16 mouse cellular contexts compared by ENCODE assay signal in genomic region chr17:5660317-5661080, GRCm38 (mm10).
DNase-seq lines count a peak whose midpoint lies in the region; ATAC-seq and TF ChIP-seq lines count a peak whose summit lies in the region.
"Had no signal": no experiment of that assay in that cellular context is flagged by ENCODE, and none has a peak within 500 bp of the region (broad histone marks: within the 10 kb centered on the region; RNA-seq: fewer than 3 reads in every experiment).

No protein-coding gene starts in this region.

- no peak overlapping the region for H3K4me3 ChIP-seq in midbrain, embryonic 10.5 days
- H3K4me3 ChIP-seq in midbrain, embryonic 16.5 days (ENCODE audit: low read depth, low read length) = no peak overlapping the region
- H3K4me3 ChIP-seq in cortical plate, adult 2 months (ENCODE audit: insufficient read depth, low read length) = no peak overlapping the region
- no peak overlapping the region for H3K4me3 ChIP-seq in hindbrain, embryonic 12.5 days
- H3K4me3 ChIP-seq in stomach, postnatal 0 days (ENCODE audit: low read depth, low read length) = no peak overlapping the region
- H3K4me3 ChIP-seq: gastrocnemius, adult 2 months; heart, embryonic 12.5 days; layer of hippocampus, adult 2 months; liver, embryonic 15.5 days had no signal

- TF ChIP-seq EP300 in stomach, postnatal 0 days (optimal IDR thresholded peaks at IDR 0.05) = no peak

- no peaks in the 10 kb centered on the region for H3K36me3 ChIP-seq in midbrain, embryonic 10.5 days
- no peaks in the 10 kb centered on the region for H3K36me3 ChIP-seq in midbrain, embryonic 16.5 days (ENCODE audit: control insufficient read depth, insufficient read depth, low read length)
- no peaks in the 10 kb centered on the region for H3K36me3 ChIP-seq in hindbrain, embryonic 12.5 days
- H3K36me3 ChIP-seq in stomach, postnatal 0 days (ENCODE audit: control insufficient read depth, insufficient read depth, low read length) = no peaks in the 10 kb centered on the region
- H3K36me3 ChIP-seq: heart, embryonic 12.5 days; liver, embryonic 15.5 days had no signal

- peaks cover 18% of the 10 kb centered on the region; the same call in 1 of the 2 replicates for H3K27me3 ChIP-seq in midbrain, embryonic 10.5 days (ENCODE audit: low read depth, poor library complexity, severe bottlenecking)
- H3K27me3 ChIP-seq in midbrain, embryonic 16.5 days (ENCODE audit: control insufficient read depth, insufficient read depth, low read depth, low read length) = no peaks in the 10 kb centered on the region
- H3K27me3 ChIP-seq in hindbrain, embryonic 12.5 days = no peaks in the 10 kb centered on the region
- H3K27me3 ChIP-seq in stomach, postnatal 0 days (ENCODE audit: control insufficient read depth, insufficient read depth, low read length) = no peaks in the 10 kb centered on the region
- H3K27me3 ChIP-seq: heart, embryonic 12.5 days; liver, embryonic 15.5 days had no signal

- 23% methylated on average over 8 of the region's 8 CpGs for WGBS in midbrain, embryonic 10.5 days
- whole genome bisulfite sequencing in midbrain, embryonic 16.5 days = 25% methylated on average over 8 of the region's 8 CpGs
- 33% methylated on average over 8 of the region's 8 CpGs for WGBS in hindbrain, embryonic 12.5 days
- WGBS in stomach, postnatal 0 days = 60% methylated on average over 8 of the region's 8 CpGs

- H3K4me2 ChIP-seq in midbrain, embryonic 16.5 days (ENCODE audit: low read length) = no peak overlapping the region
- no peak overlapping the region for H3K4me2 ChIP-seq in hindbrain, embryonic 12.5 days (replicated peaks)
- no peak overlapping the region for H3K4me2 ChIP-seq in stomach, postnatal 0 days (replicated peaks; ENCODE audit: low read depth)
- H3K4me2 ChIP-seq: heart, embryonic 12.5 days; liver, embryonic 15.5 days had no signal

- no peaks in the 10 kb centered on the region for H3K9me3 ChIP-seq in midbrain, embryonic 10.5 days (replicated peaks)
- H3K9me3 ChIP-seq in midbrain, embryonic 16.5 days (replicated peaks; ENCODE audit: control insufficient read depth, low read length, poor library complexity, severe bottlenecking) = no peaks in the 10 kb centered on the region
- no peaks in the 10 kb centered on the region for H3K9me3 ChIP-seq in hindbrain, embryonic 12.5 days (replicated peaks)
- H3K9me3 ChIP-seq in stomach, postnatal 0 days (ENCODE audit: control insufficient read depth, low read length) = no peaks in the 10 kb centered on the region
- H3K9me3 ChIP-seq: heart, embryonic 12.5 days; liver, embryonic 15.5 days had no signal

- no peak overlapping the region for H3K9ac ChIP-seq in midbrain, embryonic 16.5 days (ENCODE audit: low read depth, low read length)
- no peak overlapping the region for H3K9ac ChIP-seq in hindbrain, embryonic 12.5 days
- H3K9ac ChIP-seq in stomach, postnatal 0 days (ENCODE audit: low read length) = no peak overlapping the region
- H3K9ac ChIP-seq: heart, embryonic 12.5 days; liver, embryonic 15.5 days had no signal

- ATAC-seq in midbrain, embryonic 16.5 days = no peak
- peak; percentile 58 for ATAC-seq in hindbrain, embryonic 12.5 days (ENCODE audit: low FRiP score)
- ATAC-seq in stomach, postnatal 0 days (ENCODE audit: low FRiP score, low TSS enrichment) = peak; percentile 68
- ATAC-seq: CD4-positive, CD25-positive, alpha-beta regulatory T cell, adult 4 months had no signal

- no peak for TF ChIP-seq CTCF in cortical plate, adult 2 months (IDR thresholded peaks at IDR 0.05; ENCODE audit: extremely low read depth, insufficient read depth, low read length)
- no peak for TF ChIP-seq CTCF in stomach, postnatal 0 days (IDR thresholded peaks at IDR 0.05; ENCODE audit: low read depth)

- DNase-seq in midbrain, embryonic 10.5 days (ENCODE audit: low spot score) = no peak
- no peak for DNase-seq in stomach, postnatal 0 days (ENCODE audit: low spot score)
- DNase-seq in adrenal gland, postnatal 36 days = no peak
- no peak for DNase-seq in spleen, postnatal 14 days (ENCODE audit: low spot score in 2 of 2)
- DNase-seq: adrenal gland, adult 8-10 months; gastrocnemius, adult 2 months; kidney, adult 9 months; right cerebral cortex, adult 18-20 months had no signal

- peaks cover 14% of the 10 kb centered on the region for H3K4me1 ChIP-seq in midbrain, embryonic 10.5 days
- no peaks in the 10 kb centered on the region for H3K4me1 ChIP-seq in midbrain, embryonic 16.5 days (ENCODE audit: control insufficient read depth, insufficient read depth, low read length)
- H3K4me1 ChIP-seq in cortical plate, adult 2 months (ENCODE audit: control insufficient read depth, insufficient read depth, low read length) = peaks cover 1% of the 10 kb centered on the region; the same call in 1 of the 2 replicates
- peaks cover 9% of the 10 kb centered on the region; the same call in 1 of the 2 replicates for H3K4me1 ChIP-seq in hindbrain, embryonic 12.5 days
- no peaks in the 10 kb centered on the region for H3K4me1 ChIP-seq in stomach, postnatal 0 days (replicated peaks; ENCODE audit: control insufficient read depth, insufficient read depth)
- H3K4me1 ChIP-seq: liver, embryonic 15.5 days had no signal

- peak overlapping the region; percentile 49 for H3K27ac ChIP-seq in midbrain, embryonic 10.5 days (replicated peaks)
- no peak overlapping the region for H3K27ac ChIP-seq in midbrain, embryonic 16.5 days (ENCODE audit: low read length)
- peak overlapping the region; percentile 36 for H3K27ac ChIP-seq in cortical plate, adult 2 months (ENCODE audit: insufficient read depth, low read length)
- H3K27ac ChIP-seq in hindbrain, embryonic 12.5 days = 0 out of 2 replicates have a peak overlapping the region, but pooled peaks have one; percentile 46
- no peak overlapping the region for H3K27ac ChIP-seq in stomach, postnatal 0 days (replicated peaks)
- H3K27ac ChIP-seq: gastrocnemius, adult 2 months; layer of hippocampus, adult 2 months; liver, embryonic 15.5 days; macrophage had no signal

- TF ChIP-seq POLR2A in cortical plate, adult 2 months (IDR thresholded peaks at IDR 0.05; ENCODE audit: extremely low read depth, insufficient read depth, low read length) = no peak

Comparison
In these comparisons a context has a peak if more than half of its experiments do, and no peak if none do; other contexts are left out.
1. H3K27ac ChIP-seq: peak in midbrain, embryonic 10.5 days (single experiment), cortical plate, adult 2 months (single experiment) and hindbrain, embryonic 12.5 days (single experiment); none in midbrain, embryonic 16.5 days (single experiment) and stomach, postnatal 0 days (single experiment).